Mouse (Mus musculus) hindbrain, embryonic 16.5 days (tissue): ENCODE data around the gene Rgs14. TPM values are rescaled to one million over a fixed set of nuclear protein-coding genes. Genes with fewer than 3 reads are reported as not detected.

Source experiments
- ATAC-seq: fragments of 200-750 bp; cut with Nextera tagmentation; 2 replicates; pipeline ENCODE4 v1.8.0; 2017; ENCODE audit warnings: moderate TSS enrichment, moderate library complexity
- H3K27ac ChIP-seq: fragments of 300-500 bp; sonication (generic); 2 replicates; pipeline ENCODE4 v1.5.1; 2014; ENCODE audit warnings: low read depth, mild to moderate bottlenecking, control low read depth, low read length, moderate library complexity
- H3K27me3 ChIP-seq: fragments of 300-500 bp; sonication (generic); replicated peaks from 2 replicates; pipeline ENCODE4 v1.6.1; 2014; ENCODE audit warnings: low read length; ENCODE audit not compliant: control insufficient read depth, insufficient read depth
- H3K36me3 ChIP-seq: fragments of 300-500 bp; sonication (generic); 2 replicates; pipeline ENCODE4 v1.6.1; 2014; ENCODE audit warnings: mild to moderate bottlenecking, low read length, moderate library complexity, mixed read lengths; ENCODE audit not compliant: control insufficient read depth, insufficient read depth
- H3K4me1 ChIP-seq: fragments of 300-500 bp; sonication (generic); 2 replicates; pipeline ENCODE4 v1.6.1; 2014; ENCODE audit warnings: low read depth, low read length; ENCODE audit not compliant: control insufficient read depth, insufficient read depth
- H3K4me2 ChIP-seq: fragments of 300-500 bp; sonication (generic); 2 replicates; pipeline ENCODE4 v1.6.1; 2014; ENCODE audit warnings: mild to moderate bottlenecking, low read length, control low read depth, moderate library complexity
- H3K4me3 ChIP-seq: fragments of 300-500 bp; sonication (generic); 2 replicates; pipeline ENCODE4 v1.5.1; 2014; ENCODE audit warnings: mild to moderate bottlenecking, low read length, control low read depth, moderate library complexity
- H3K9ac ChIP-seq: fragments of 300-500 bp; sonication (generic); 2 replicates; pipeline ENCODE4 v1.6.1; 2014; ENCODE audit warnings: low read depth, mild to moderate bottlenecking, control low read depth, low read length, moderate library complexity
- H3K9me3 ChIP-seq: fragments of 300-500 bp; sonication (generic); 2 replicates; pipeline ENCODE4 v1.6.1; 2014; ENCODE audit warnings: mild to moderate bottlenecking, low read length, moderate library complexity; ENCODE audit not compliant: control insufficient read depth
- WGBS: fragments of 180-500 bp; shearing (Covaris S2); extraction: QIAGEN DNeasy Blood & Tissue Kit; methylation state at CpG from one replicate; pipeline ENCODE4 v1.1.7; 2014; 5-methylcytosine and 5-hydroxymethylcytosine counted together
- polyA plus RNA-seq: library from polyadenylated mRNA; unstranded; fragments of >200 nt; fragmentation: Nextera tagmentation; extraction: Ambion mirVana; gene quantifications from 2 replicates; pipeline ENCODE4 v1.2.1, GENCODE M21; 2015

The Rgs14 gene
- polyA plus RNA-seq, 1 experiment from 2014 or later: 0.44 TPM

DNA sequence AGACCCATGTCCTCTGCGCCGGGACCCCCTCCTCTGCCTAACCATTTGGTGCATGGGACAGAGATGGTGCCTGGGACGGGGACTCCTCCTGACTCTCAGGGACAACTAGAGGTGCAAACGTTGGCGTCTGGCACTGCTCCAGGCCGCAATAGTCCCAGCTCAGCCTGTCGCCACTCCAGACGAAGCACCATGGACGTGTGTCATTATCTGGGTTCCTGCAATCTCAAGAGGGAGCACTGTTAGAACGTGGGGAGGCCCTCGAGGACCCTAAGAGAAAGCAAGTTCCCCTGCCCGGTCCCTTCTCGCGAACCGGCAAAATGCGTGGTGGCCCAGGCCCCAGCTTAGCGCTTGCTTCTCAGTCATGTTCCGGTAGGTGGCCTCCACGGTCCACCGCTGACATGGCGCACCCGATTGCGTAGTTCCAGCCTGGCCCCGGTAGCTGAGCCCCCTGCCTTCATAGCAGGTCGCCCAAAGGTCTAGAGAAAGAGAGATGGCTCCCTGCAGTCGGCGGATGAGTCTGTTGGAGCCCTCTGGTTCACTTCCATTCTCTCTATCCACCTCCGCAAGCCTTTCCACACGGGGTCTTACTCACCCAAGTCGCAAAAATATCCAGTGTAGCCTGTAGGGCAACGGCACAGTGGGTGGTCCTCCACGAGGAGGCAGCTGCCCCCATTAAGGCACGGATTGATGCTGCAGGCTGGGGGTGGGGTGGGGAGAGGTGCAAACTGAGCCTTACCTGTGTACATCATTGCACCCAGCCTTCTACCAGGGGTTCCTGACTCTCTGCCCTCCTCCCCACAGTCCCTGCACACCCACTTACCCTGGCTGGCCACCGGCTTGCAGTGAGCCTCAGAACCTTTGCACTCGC is 51.6 kb downstream of the Rgs14 start:
- WGBS: 17% methylated on average over 35 of the region's 35 CpGs
- Histone ChIP-seq H3K4me1 (peaks cover 11% of the 10 kb centered on the region), H3K9ac (peak overlapping the region; percentile 53), H3K4me3 (peak overlapping the region; percentile 27), H3K9me3 (no peaks in the 10 kb centered on the region), H3K36me3 (no peaks in the 10 kb centered on the region), H3K27ac (no peak overlapping the region), H3K4me2 (peak overlapping the region; percentile 50), H3K27me3 (peaks cover 30% of the 10 kb centered on the region)
- peak; percentile 81 for ATAC-seq

DNA sequence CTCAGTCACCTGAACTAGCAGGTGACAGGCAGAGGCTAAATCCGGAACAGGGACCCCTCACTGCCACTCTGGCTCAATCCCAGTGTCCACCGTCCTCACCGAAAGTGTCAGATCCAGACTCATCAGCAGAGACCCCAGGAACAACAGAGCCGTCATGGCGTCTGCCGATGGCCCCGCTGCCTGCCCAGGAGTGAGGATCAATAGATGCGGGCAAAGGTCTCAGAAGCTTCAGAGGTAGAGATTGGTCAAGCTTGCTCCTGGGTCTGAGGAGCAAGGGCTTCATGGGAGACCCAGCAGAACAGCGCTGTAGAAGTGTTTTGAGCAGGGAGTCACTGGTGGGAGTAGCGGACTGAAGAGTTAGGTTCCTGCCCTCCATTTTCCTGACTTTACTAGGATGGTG is 57.1 kb downstream of the Rgs14 start, which contains the start of gene F12:
F12 (minus strand) TSS at position 181 of the 400 bp plus-strand sequence.
- no peak within 1 kb of the TSS for H3K4me2 ChIP-seq
- H3K9ac ChIP-seq: no peak within 1 kb of the TSS
- H3K4me3 ChIP-seq: no peak within 1 kb of the TSS
- H3K36me3 ChIP-seq: no peaks in the 10 kb centered on the region
- 92% methylated on average over 10 of the region's 10 CpGs for WGBS
- peaks cover 3% of the 10 kb centered on the region for H3K27me3 ChIP-seq
- H3K4me1 ChIP-seq: no peaks in the 10 kb centered on the region
- no peaks in the 10 kb centered on the region for H3K9me3 ChIP-seq
- ATAC-seq: no peak
- H3K27ac ChIP-seq: no peak within 1 kb of the TSS

DNA sequence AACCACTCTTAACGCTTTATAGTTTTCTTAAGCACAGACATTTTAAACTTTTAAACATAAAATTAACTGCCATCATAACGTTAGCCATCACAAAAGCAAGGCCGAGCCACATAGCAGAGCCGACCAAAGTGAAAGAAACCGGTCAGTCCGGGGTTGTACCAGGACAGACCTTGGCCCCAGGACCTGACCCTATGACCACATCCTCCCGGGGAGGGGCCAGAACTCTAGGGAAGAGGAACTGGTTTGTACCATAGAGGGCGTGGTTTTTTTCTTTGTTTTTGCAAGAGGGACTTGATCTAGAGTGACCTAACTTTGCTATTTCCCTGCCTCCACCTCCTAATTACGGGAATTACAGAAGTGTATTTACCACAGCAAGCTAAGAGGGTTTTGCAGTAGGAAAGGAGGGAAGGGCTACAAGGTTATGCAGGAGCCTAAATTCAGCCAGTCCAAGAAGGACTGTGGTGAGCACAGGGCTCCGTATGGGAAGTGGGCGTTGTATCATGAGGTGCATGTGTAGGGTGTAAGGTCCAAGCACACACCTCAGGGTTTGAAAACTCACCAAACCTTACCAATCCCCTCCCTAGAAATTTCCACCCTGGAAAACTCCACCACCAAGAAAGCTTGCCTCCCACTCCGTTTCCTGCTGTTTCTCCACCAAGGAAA is 59.8 kb downstream of the Rgs14 start:
- H3K4me1 ChIP-seq: no peaks in the 10 kb centered on the region
- H3K36me3 ChIP-seq: no peaks in the 10 kb centered on the region
- H3K9me3 ChIP-seq: no peaks in the 10 kb centered on the region
- 77% methylated on average over 12 of the region's 12 CpGs for WGBS
- ATAC-seq: no peak
- H3K4me2 ChIP-seq: no peak overlapping the region
- H3K9ac ChIP-seq: no peak overlapping the region
- H3K27me3 ChIP-seq: no peaks in the 10 kb centered on the region
- H3K27ac ChIP-seq: no peak overlapping the region
- H3K4me3 ChIP-seq: no peak overlapping the region

DNA sequence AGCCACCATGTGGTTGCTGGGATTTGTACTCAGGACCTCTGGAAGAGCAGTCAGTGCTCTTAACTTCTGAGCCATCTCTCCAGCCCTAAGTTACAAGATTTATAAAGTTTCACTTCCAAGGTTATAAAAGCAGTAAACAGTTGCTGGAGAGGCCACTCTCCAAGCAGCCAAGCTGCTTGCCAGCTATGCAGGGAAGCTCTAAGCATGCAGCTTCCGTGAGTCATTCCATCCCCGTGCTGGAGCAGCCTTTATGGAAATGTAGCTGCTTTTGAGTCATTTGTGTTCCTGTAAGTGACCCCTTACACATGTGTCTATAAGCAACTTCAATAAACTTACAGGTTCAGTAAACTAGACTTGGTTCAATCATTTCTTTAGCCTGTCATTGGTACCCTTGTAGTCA is 61.0 kb downstream of the Rgs14 start:
- no peaks in the 10 kb centered on the region for H3K27me3 ChIP-seq
- 95% methylated on average over 2 of the region's 2 CpGs for WGBS
- H3K9ac ChIP-seq: no peak overlapping the region
- ATAC-seq: no peak
- no peaks in the 10 kb centered on the region for H3K9me3 ChIP-seq
- H3K27ac ChIP-seq: no peak overlapping the region
- no peaks in the 10 kb centered on the region for H3K36me3 ChIP-seq
- H3K4me3 ChIP-seq: no peak overlapping the region
- no peak overlapping the region for H3K4me2 ChIP-seq
- H3K4me1 ChIP-seq: no peaks in the 10 kb centered on the region

DNA sequence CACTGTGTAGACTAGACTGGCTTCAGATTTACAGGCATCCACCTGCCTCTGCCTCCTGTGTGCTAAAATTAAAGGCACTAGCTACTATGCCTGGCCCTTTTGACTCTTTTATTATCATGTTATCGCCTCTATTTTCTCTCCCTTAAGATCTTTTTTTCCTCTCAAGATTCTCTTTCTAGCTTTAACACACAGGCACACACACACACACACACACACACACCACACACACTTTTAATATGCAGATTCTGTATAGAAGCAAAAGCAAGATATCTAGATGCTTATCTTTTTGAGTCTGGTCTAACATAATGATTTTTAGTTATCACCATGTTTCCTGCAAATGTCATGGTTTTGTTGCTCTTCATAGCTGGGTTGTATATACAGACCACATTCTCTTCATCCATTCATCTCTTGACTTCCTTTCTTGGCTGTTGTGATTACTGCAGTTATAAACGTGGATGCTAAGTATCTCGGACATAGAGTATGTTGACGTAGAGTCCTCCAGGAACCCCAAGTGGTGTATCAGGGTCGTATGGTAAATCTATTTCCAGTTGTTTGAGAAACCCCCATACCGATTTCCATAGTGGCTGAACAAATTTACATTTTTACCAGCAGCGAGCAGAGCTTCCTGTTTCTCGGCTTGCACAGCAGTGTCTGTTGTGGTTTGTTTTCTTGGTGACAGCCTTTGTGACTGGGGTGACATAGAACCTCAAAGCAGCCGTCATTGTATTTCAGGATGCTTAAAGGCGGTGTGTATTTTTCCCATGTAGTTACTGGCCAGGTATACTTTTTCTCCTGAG is 62.6 kb downstream of the Rgs14 start:
- no peaks in the 10 kb centered on the region for H3K36me3 ChIP-seq
- ATAC-seq: no peak
- 77% methylated on average over 10 of the region's 10 CpGs for WGBS

More for the DNA sequence above, 62.6 kb downstream of the Rgs14 start:
- Histone ChIP-seq H3K27me3 (no peaks in the 10 kb centered on the region), H3K27ac (no peak overlapping the region), H3K4me1 (no peaks in the 10 kb centered on the region), H3K9me3 (no peaks in the 10 kb centered on the region), H3K4me3 (no peak overlapping the region), H3K9ac (no peak overlapping the region), H3K4me2 (no peak overlapping the region)

Other genes with a start within 250 kb of the Rgs14 start
- gene Gm17617, start 236.2 kb upstream of the Rgs14 start, polyA plus RNA-seq: not detected in 2 replicates
- gene Fgfr4, start 217.1 kb upstream of the Rgs14 start, polyA plus RNA-seq: 1.3 and 1.6 TPM in 2 replicates
- gene Nsd1, start 159.9 kb upstream of the Rgs14 start, polyA plus RNA-seq: 40.8 and 46.3 TPM in 2 replicates
- gene Prelid1, start 49.2 kb upstream of the Rgs14 start, polyA plus RNA-seq: 347 and 353 TPM in 2 replicates
- 95.4 and 97.6 TPM in 2 replicates for gene Rab24, start 47.8 kb upstream of the Rgs14 start, polyA plus RNA-seq
- 10.9 and 12.4 TPM in 2 replicates for gene Mxd3, start 39.9 kb upstream of the Rgs14 start, polyA plus RNA-seq
- 44.9 and 51.5 TPM in 2 replicates for gene Lman2, start 6.9 kb upstream of the Rgs14 start, polyA plus RNA-seq
- 0.05 TPM in 1 of 2 replicates, not detected in the other for gene Slc34a1, start 28.5 kb downstream of the Rgs14 start, polyA plus RNA-seq
- gene Pfn3, start 45.5 kb downstream of the Rgs14 start, polyA plus RNA-seq: 1.1 and 1.4 TPM in 2 replicates
- gene F12, start 57.1 kb downstream of the Rgs14 start, polyA plus RNA-seq: 0.14 and 0.38 TPM in 2 replicates
- 15.8 and 25.0 TPM in 2 replicates for gene Grk6, start 75.3 kb downstream of the Rgs14 start, polyA plus RNA-seq
- 4.4 and 4.9 TPM in 2 replicates for gene Prr7, start 94.5 kb downstream of the Rgs14 start, polyA plus RNA-seq
- gene Dbn1, start 118.4 kb downstream of the Rgs14 start, polyA plus RNA-seq: 482 and 556 TPM in 2 replicates
- gene Pdlim7, start 143.9 kb downstream of the Rgs14 start, polyA plus RNA-seq: 161 and 177 TPM in 2 replicates
- gene Dok3, start 159.6 kb downstream of the Rgs14 start, polyA plus RNA-seq: 3.6 and 4.3 TPM in 2 replicates
- 55.3 and 56.3 TPM in 2 replicates for gene Ddx41, start 166.9 kb downstream of the Rgs14 start, polyA plus RNA-seq
- 41.1 and 50.0 TPM in 2 replicates for gene Fam193b, start 201.4 kb downstream of the Rgs14 start, polyA plus RNA-seq
- gene Tmed9, start 204.0 kb downstream of the Rgs14 start, polyA plus RNA-seq: 102 TPM in 2 replicates
- gene B4galt7, start 230.2 kb downstream of the Rgs14 start, polyA plus RNA-seq: 40.9 and 42.3 TPM in 2 replicates